Mouse (Mus musculus): Measurements from ENCODE around the gene Ces1h.
"Not testable (repeated sequence)": the region's sequence is repeated elsewhere in the genome, so short reads cannot be mapped to it uniquely, and the experiment has no call there.

Ces1h gene

DNA sequence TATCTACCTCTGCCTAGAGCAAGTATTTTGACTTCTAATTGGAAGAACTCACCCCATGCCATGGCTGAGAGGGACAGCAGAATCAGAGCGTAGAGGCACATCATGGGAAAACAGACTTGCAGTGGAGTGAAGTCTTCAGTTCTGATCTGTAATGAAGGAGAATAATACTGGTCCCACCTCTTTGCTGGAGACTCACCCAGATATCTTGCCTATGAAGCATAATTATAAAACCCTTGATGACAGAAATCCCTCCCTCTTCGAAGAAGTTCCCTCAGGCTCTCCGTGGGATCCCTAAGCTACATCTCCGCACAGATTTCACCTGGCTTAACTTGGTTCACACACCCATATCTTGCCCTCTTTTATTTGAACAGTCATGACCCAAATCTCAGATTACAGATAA lies at the start of gene Ces1h:
Gene Ces1h (minus strand): TSS at position 101 of the 400 bp plus-strand sequence.
- no peak for DNase-seq (ENCODE audit: low read depth, low spot score)

DNA sequence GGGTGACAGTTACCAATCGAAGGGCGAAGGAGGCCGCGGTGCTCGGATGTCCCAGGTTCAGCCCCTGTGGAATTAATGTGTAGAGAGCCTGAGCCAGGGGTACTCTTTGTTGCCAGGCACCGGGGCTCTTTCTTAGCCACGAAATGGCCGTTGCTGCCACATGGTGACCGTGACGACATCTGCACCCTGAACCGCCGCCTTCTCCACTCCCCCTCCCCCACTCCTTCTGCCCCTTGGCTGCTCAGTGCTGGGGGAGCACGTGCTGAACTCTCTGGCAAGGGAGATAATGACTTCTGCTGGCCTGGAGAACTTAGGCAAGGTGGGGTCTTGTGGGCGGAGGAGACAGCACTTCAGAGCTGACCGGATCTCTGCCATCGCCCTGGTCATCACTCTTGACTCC lies 47.7 kb upstream of the Ces1h start:
- DNase-seq (ENCODE audit: low read depth, low spot score), result no peak

GRCm38 (mm10) chr8:93415387-93415786 lies 35.9 kb upstream of the Ces1h start:
- DNase-seq (ENCODE audit: low read depth, low spot score), result no peak

- no peak for DNase-seq (ENCODE audit: low read depth, low spot score)
These were observed 29.3 kb upstream of the Ces1h start for GRCm38 (mm10) chr8:93408830-93409229.

DNA sequence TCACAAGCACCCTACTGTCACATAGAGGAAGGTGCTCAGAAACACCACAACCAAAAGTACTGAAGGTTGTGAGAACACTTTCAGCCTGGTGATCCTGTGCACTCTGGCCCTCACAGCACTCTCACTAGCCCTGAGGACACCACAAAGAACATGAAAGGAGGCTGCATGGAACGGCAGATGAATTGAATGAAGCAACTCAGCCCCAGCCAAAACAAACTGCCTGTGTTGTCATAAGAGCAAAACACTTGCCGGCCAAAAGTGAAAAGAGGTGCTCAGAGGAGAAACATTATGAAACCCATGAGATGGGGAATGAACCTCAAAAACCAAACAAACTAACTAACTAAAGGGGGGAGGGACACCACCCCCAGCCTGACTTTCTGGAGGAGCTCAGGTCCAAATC lies 20.2 kb upstream of the Ces1h start:
- no peak for DNase-seq (ENCODE audit: low read depth, low spot score)

DNA sequence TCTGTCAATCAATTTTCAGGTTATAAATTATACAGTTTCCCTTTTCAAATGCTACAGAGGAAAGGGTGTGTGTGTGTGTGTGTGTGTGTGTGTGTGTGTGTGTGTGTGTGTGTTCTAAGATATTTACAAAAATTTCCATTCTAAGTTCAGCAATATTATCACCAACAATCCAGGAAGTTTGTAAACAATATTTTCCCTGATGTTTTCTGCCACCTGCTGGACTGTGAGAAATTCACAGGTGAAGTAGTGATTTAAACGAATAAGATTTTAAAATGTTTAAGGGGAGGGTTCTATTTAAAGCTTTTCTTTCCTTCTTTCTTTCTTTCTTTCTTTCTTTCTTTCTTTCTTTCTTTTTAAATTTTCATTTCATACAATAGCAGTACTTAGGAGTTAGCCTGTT lies 18.5 kb upstream of the Ces1h start:
- DNase-seq (ENCODE audit: low read depth, low spot score), result no peak

- DNase-seq (ENCODE audit: low read depth, low spot score), result not testable (repeated sequence)
These were observed 14.6 kb upstream of the Ces1h start for GRCm38 (mm10) chr8:93394079-93394619.

GRCm38 (mm10) chr8:93369481-93369880 lies 10.0 kb downstream of the Ces1h start:
- DNase-seq (ENCODE audit: low read depth, low spot score), result no peak

DNA sequence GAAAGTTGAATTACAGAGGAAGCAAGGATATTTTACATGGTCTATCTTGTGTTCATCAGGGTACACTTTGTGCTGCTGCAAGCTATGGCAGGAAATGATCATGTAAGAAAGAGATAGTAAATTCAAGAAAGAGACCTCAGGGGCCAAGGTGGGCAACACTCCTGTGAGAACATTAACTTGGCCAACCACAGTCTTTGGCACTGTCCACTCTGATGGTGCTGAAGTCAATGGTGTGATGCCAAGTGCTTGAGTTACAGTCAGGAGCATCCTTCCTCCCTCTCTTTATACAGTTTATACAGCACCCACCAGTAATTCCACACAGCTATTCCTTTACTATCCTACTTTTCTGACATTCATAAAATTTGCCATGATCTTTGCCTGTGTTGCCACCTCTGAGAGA lies 19.4 kb downstream of the Ces1h start:
- no peak for DNase-seq (ENCODE audit: low read depth, low spot score)

GRCm38 (mm10) chr8:93339531-93339930 lies 40.0 kb downstream of the Ces1h start:
- no peak for DNase-seq (ENCODE audit: low read depth, low spot score)

- no peak for DNase-seq (ENCODE audit: low read depth, low spot score)
These were observed 42.3 kb downstream of the Ces1h start, which contains the start of gene Ces1g for GRCm38 (mm10) chr8:93337207-93337606. Gene Ces1g (minus strand): TSS chr8:93337308.

DNA sequence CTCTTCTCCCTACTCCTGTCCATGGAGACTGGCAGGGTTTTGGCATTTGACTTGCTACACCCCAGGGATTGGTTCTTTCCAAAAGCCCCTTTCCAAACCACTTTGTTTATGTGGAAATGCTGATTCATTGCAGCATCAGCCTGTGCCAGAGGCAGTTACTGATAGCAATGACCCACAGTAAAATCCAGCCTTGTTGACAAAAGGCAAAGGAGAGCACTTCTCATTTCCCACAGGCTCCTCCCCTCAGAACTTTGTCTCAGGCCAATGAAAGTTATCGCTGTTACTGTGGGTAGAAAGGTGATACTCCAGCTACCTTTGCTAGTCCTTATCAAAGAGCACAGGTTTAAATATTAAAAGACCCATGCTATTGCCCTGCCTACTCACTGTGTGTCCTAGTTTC lies 46.8 kb downstream of the Ces1h start:
- no peak for DNase-seq (ENCODE audit: low read depth, low spot score)

DNA sequence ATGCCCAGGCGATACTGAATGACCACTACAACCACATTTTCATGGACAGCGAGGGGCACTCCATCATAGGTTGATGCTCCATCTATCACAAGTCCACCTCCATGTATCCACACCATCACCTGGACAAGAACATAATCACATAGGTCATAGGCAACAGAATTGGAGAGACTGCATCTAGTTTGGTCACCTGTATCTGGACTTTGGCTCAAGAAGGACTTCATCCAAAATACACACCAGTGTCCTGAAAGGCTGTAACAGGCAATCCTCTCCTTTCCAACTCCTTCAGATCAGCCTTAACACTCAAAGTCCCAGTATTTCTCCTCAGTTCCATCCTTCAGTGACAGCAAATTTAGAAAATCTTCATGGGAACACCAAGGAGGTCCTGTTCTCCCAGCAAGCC lies 48.4 kb downstream of the Ces1h start:
- DNase-seq (ENCODE audit: low read depth, low spot score), result no peak

GRCm38 (mm10) chr8:93325123-93325522 lies 54.4 kb downstream of the Ces1h start:
- DNase-seq (ENCODE audit: low read depth, low spot score), result no peak

DNA sequence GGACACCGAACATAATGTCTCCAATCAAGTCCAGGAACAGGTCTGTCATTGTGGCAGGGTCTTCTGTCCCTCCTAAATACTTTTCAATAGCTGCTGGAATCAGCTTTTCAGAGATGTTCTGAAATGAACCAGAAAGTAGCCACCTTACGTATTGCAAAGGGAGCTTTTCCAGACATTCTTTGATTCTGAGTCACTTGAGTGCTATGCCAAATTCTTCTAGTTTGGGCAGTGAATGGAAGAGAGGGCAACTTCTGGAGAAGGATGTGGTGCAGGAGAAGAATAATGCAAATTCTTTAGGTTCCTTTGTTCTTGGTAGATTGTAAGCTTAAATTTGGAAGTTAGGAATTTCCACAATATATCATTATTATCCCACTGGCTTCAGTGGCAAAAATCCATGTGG lies 62.5 kb downstream of the Ces1h start:
- no peak for DNase-seq (ENCODE audit: low read depth, low spot score)

DNA sequence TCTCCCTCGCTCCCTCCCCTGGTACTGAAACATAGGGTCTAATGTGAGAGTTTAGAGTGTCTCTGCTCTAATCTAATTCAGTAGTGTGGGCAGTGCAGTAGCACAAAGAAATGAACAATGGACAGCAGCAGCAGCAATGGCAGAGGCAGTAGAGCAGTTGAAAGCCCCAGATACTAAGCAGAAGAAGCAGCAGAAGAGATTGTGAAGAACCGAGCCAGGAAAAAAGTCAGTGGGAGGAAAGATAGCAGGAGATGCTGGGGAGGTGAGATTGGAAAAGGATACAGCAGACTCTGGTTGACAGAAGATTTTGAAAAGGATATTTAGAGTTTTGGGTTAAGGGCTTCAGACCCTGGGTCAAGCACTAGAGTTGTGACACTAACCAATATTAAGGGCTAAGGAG lies 64.0 kb downstream of the Ces1h start:
- no peak for DNase-seq (ENCODE audit: low read depth, low spot score)

Data from c-Kit-negative CD71-positive TER-119-positive erythroid progenitor cells, embryonic 14.5 days (primary cell).